Comparison of ENCODE assay signal across 15 mouse cellular contexts in genomic region chr1:22254278-22254677, GRCm38 (mm10).
"Had no signal": no experiment of that assay in that cellular context is flagged by ENCODE, and none has a peak within 500 bp of the region (broad histone marks: within the 10 kb centered on the region; RNA-seq: fewer than 3 reads in every experiment).

No protein-coding gene starts in this region.

- H3K4me3 ChIP-seq: limb, embryonic 15.5 days; liver, embryonic 12.5 days; lung, embryonic 15.5 days; megakaryocyte, embryonic 14.5 days; midbrain, embryonic 12.5 days; neural tube, embryonic 13.5 days had no signal

- H3K4me1 ChIP-seq: limb, embryonic 15.5 days; liver, embryonic 12.5 days; lung, embryonic 15.5 days; megakaryocyte, embryonic 14.5 days; midbrain, embryonic 12.5 days; neural tube, embryonic 13.5 days had no signal

- H3K36me3 ChIP-seq: limb, embryonic 15.5 days; liver, embryonic 12.5 days; lung, embryonic 15.5 days; midbrain, embryonic 12.5 days; neural tube, embryonic 13.5 days had no signal

- H3K27me3 ChIP-seq: limb, embryonic 15.5 days; liver, embryonic 12.5 days; lung, embryonic 15.5 days; megakaryocyte, embryonic 14.5 days; midbrain, embryonic 12.5 days; neural tube, embryonic 13.5 days had no signal

- H3K9ac ChIP-seq: limb, embryonic 15.5 days; liver, embryonic 12.5 days; lung, embryonic 15.5 days; midbrain, embryonic 12.5 days; neural tube, embryonic 13.5 days had no signal

- H3K27ac ChIP-seq: kidney, postnatal 0 days; limb, embryonic 15.5 days; liver, embryonic 12.5 days; lung, embryonic 15.5 days; midbrain, embryonic 12.5 days; neural tube, embryonic 13.5 days had no signal

- ATAC-seq: liver, embryonic 12.5 days had no signal

- H3K9me3 ChIP-seq: limb, embryonic 15.5 days; liver, embryonic 12.5 days; lung, embryonic 15.5 days; megakaryocyte, embryonic 14.5 days; midbrain, embryonic 12.5 days; neural tube, embryonic 13.5 days had no signal

- H3K4me2 ChIP-seq: limb, embryonic 15.5 days; liver, embryonic 12.5 days; lung, embryonic 15.5 days; midbrain, embryonic 12.5 days; neural tube, embryonic 13.5 days had no signal

- DNase-seq: kidney, adult 11 months; kidney, adult 9 months; kidney, postnatal 36 days; layer of hippocampus, adult 9-11 months; layer of hippocampus, postnatal 36 days; lung, postnatal 36 days; right cerebral cortex, postnatal 25 days; thymus, postnatal 36 days had no signal
